Comparison of ENCODE assay signal across 18 mouse cellular contexts in the genomic region with DNA sequence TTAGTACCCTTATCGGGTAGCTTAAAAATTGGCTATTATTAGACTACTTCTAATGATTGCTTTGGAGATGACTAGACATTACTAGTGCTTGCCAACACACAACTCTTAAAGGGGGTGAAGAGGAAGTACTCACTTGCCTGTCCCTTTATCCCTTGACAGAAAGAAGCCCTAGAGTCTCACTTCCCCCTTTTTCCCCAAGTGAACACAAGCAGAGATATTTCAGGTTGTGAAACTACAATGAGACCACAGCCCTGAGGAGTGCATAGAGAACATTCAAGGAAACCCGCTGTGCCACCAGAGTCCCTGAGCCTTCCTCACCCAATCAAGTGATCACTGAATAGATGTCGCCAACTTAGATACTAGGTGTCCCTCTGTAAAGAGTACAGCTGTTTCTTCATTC.
DNase-seq lines count a peak whose midpoint lies in the region; ATAC-seq and TF ChIP-seq lines count a peak whose summit lies in the region.
"Had no signal": no experiment of that assay in that cellular context is flagged by ENCODE, and none has a peak within 500 bp of the region (broad histone marks: within the 10 kb centered on the region; RNA-seq: fewer than 3 reads in every experiment).

No protein-coding gene starts in this region.

- peak; percentile 3 for DNase-seq in kidney, adult 2 months
- DNase-seq in kidney, postnatal 36 days: no peak
- peak; percentile 30 for DNase-seq in 416B (ENCODE audit: low read depth)
- DNase-seq in c-Kit-positive CD71-negative TER-119-negative erythroid progenitor cells, embryonic 14.5 days (ENCODE audit: low read depth): peak; percentile 19
- no peak for DNase-seq in left cerebral cortex, adult 18-20 months (ENCODE audit: low spot score in 2 of 2)
- no peak for DNase-seq in forebrain, embryonic 14.5 days (ENCODE audit: low spot score)
- DNase-seq in adrenal gland, adult 18-20 months (ENCODE audit: low spot score in 2 of 2): no peak
- DNase-seq: adrenal gland, adult 2 months; cerebellum, postnatal 10 days; forebrain, postnatal 0 days; gastrocnemius, postnatal 10 days; kidney, postnatal 10 days; thymus, postnatal 4 days had no signal

- H3K27ac ChIP-seq in kidney, adult 2 months (ENCODE audit: insufficient read depth, low read depth, low read length): no peak overlapping the region
- H3K27ac ChIP-seq in forebrain, embryonic 14.5 days (ENCODE audit: low read depth, low read length): no peak overlapping the region
- H3K27ac ChIP-seq: heart, embryonic 13.5 days; midbrain, embryonic 13.5 days had no signal

- H3K9me3 ChIP-seq in forebrain, embryonic 14.5 days (replicated peaks; ENCODE audit: control insufficient read depth, low read length): no peaks in the 10 kb centered on the region
- H3K9me3 ChIP-seq: G1E; heart, embryonic 13.5 days; midbrain, embryonic 13.5 days had no signal

- H3K4me1 ChIP-seq in kidney, adult 2 months (ENCODE audit: control insufficient read depth, insufficient read depth, low read length): no peaks in the 10 kb centered on the region
- no peaks in the 10 kb centered on the region for H3K4me1 ChIP-seq in forebrain, embryonic 14.5 days (ENCODE audit: control insufficient read depth, insufficient read depth, low read length)
- H3K4me1 ChIP-seq: heart, embryonic 13.5 days; midbrain, embryonic 13.5 days had no signal

- no peaks in the 10 kb centered on the region for H3K36me3 ChIP-seq in kidney, adult 2 months (ENCODE audit: control insufficient read depth, insufficient read depth, low read length)
- no peaks in the 10 kb centered on the region for H3K36me3 ChIP-seq in forebrain, embryonic 14.5 days (ENCODE audit: control insufficient read depth, insufficient read depth, low read length)
- H3K36me3 ChIP-seq: G1E; heart, embryonic 13.5 days; midbrain, embryonic 13.5 days had no signal

- 90% methylated on average over 3 of the region's 3 CpGs for WGBS in kidney, adult 2 months
- WGBS in forebrain, embryonic 14.5 days: 91% methylated on average over 3 of the region's 3 CpGs

- no peak for TF ChIP-seq CTCF in kidney, adult 2 months (conservative IDR thresholded peaks at IDR 0.05; ENCODE audit: insufficient read depth, insufficient read length, low read depth, low read length)

- no peak overlapping the region for H3K4me2 ChIP-seq in forebrain, embryonic 14.5 days (ENCODE audit: low read length)
- H3K4me2 ChIP-seq: heart, embryonic 13.5 days; midbrain, embryonic 13.5 days had no signal

- H3K9ac ChIP-seq in forebrain, embryonic 14.5 days (ENCODE audit: low read length): no peak overlapping the region
- H3K9ac ChIP-seq: forebrain, postnatal 0 days; heart, embryonic 13.5 days; midbrain, embryonic 13.5 days had no signal

- ATAC-seq in megakaryocyte, adult 5-6 weeks (ENCODE audit: poor library complexity, severe bottlenecking): peak; percentile 93
- ATAC-seq in forebrain, embryonic 14.5 days: no peak
- ATAC-seq: forebrain, postnatal 0 days; intestine, postnatal 0 days; midbrain, embryonic 13.5 days had no signal

- no peaks in the 10 kb centered on the region for H3K27me3 ChIP-seq in kidney, adult 2 months (replicated peaks; ENCODE audit: control insufficient read depth, insufficient read depth, low read length)
- H3K27me3 ChIP-seq in forebrain, embryonic 14.5 days (replicated peaks; ENCODE audit: control insufficient read depth, insufficient read depth, low read length): no peaks in the 10 kb centered on the region
- H3K27me3 ChIP-seq: heart, embryonic 13.5 days; midbrain, embryonic 13.5 days had no signal

- H3K4me3 ChIP-seq in kidney, adult 2 months (ENCODE audit: insufficient read depth, low read depth, low read length): no peak overlapping the region
- no peak overlapping the region for H3K4me3 ChIP-seq in forebrain, embryonic 14.5 days (ENCODE audit: low read depth, low read length)
- H3K4me3 ChIP-seq: heart, embryonic 13.5 days; midbrain, embryonic 13.5 days had no signal

- TF ChIP-seq POLR2A in kidney, adult 2 months (IDR thresholded peaks at IDR 0.05; ENCODE audit: low read depth, low read length): no peak

Comparison
In these comparisons a context has a peak if more than half of its experiments do, and no peak if none do; other contexts are left out.
1. DNase-seq: peak in kidney, adult 2 months (single experiment), 416B (single experiment) and c-Kit-positive CD71-negative TER-119-negative erythroid progenitor cells, embryonic 14.5 days (single experiment); none in kidney, postnatal 36 days (0 of 2), left cerebral cortex, adult 18-20 months (0 of 2), forebrain, embryonic 14.5 days (single experiment) and adrenal gland, adult 18-20 months (0 of 2).